1 mouse cellular context compared by ENCODE assay signal in the genomic region with DNA sequence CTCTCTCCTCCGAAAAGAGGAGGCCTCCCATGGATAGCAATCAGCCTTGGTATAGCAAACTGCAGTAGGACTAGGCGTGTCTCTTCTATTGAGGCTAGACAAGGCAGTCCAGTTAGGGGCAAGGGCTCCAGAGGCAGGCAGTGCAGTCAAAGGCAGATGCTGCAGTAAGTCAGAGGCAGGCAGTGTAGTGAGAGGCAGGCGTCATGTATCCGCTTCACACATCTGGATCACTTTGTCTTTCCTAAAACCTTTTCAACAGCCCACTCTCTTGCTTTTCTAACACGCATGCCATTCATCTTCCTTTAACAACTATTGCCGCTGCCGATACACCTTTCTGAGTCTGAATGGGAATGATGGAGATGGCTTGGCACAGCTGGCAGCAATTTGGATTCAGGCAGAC.
TF ChIP-seq lines count a peak whose summit lies in the region.

A gene (plus strand): TSS at position 301 of the 400 bp plus-strand sequence.

TF ChIP-seq in CH12.LX, 34 proteins besides CTCF, POLR2A, EP300 and RAD21:
- TF ChIP-seq MAZ (IDR thresholded peaks at IDR 0.05; ENCODE audit: low read depth, low read length) = no peak
- TF ChIP-seq IRF4 (IDR thresholded peaks at IDR 0.05; ENCODE audit: low read depth, low read length) = no peak
- no peak for TF ChIP-seq RCOR1 (conservative IDR thresholded peaks at IDR 0.05; ENCODE audit: low read depth, low read length)
- no peak for TF ChIP-seq SIN3A (IDR thresholded peaks at IDR 0.05; ENCODE audit: low read length)
- TF ChIP-seq E2F4 (IDR thresholded peaks at IDR 0.05; ENCODE audit: insufficient replicate concordance, low read depth, low read length) = no peak
- no peak for TF ChIP-seq ZC3H11A (IDR thresholded peaks at IDR 0.05; ENCODE audit: low read depth, low read length)
- TF ChIP-seq NRF1 (IDR thresholded peaks at IDR 0.05; ENCODE audit: low read depth, low read length) = no peak
- TF ChIP-seq JUN (IDR thresholded peaks at IDR 0.05; ENCODE audit: insufficient read depth, low read depth, low read length) = no peak
- TF ChIP-seq TBP (conservative IDR thresholded peaks at IDR 0.05; ENCODE audit: low read depth, low read length) = no peak
- no peak for TF ChIP-seq TCF12 (IDR thresholded peaks at IDR 0.05; ENCODE audit: low read depth, low read length)
- no peak for TF ChIP-seq HCFC1 (IDR thresholded peaks at IDR 0.05; ENCODE audit: low read depth, low read length)
- TF ChIP-seq KAT2A (IDR thresholded peaks at IDR 0.05; ENCODE audit: insufficient replicate concordance, low read length) = no peak
